Mouse (Mus musculus): ENCODE measurements around the gene Hic2. TPM values are rescaled to one million over a fixed set of nuclear protein-coding genes. Genes with fewer than 3 reads are reported as not detected.
"Not testable (repeated sequence)": the region's sequence is repeated elsewhere in the genome, so short reads cannot be mapped to it uniquely, and the experiment has no call there.

The Hic2 gene
- total and polyA plus RNA-seq, 2 experiments from 2014 or later = 4.3 to 14.9 TPM

DNA sequence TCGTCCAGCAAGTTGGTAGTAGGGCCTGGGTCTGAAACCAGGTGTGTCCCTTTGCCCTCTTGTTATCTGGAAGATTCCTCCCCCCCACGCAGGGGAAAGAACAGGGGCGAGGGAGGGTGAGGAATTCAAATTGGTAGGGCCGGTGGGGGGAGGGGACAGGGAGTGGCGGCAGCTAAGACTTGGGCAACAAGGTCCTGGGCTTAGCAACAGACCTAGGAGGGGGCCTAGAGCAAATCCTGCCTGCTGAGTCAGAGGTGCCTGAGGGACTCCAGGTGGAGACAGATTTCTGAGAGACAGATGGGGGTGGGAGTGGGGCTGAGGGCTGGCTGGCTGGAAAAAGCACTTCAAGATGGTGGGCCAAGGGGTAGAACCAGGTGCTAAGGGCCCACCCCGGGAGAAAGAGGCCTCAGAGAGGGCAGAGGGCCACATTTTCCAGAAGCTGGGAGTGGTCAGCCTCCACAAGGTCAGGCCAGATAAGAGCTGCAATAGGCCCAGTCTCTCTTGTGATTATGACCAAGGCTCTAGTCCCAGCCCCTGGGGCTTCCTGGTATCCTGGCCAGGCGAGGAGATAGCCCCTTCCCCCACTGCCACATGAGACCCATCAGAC lies 13.1 kb upstream of the Hic2 start:
- H3K4me2 ChIP-seq (ENCODE audit: low read depth) = no peak overlapping the region
- H3K9me3 ChIP-seq (ENCODE audit: low read length) = no peaks in the 10 kb centered on the region
- H3K4me3 ChIP-seq (ENCODE audit: low read depth, low read length) = no peak overlapping the region
- no peak overlapping the region for H3K27ac ChIP-seq (ENCODE audit: low read depth, low read length)
- no peak for ATAC-seq
- WGBS = 48% methylated on average over 7 of the region's 7 CpGs
- H3K27me3 ChIP-seq (ENCODE audit: insufficient read depth, low read length) = no peaks in the 10 kb centered on the region
- TF ChIP-seq CTCF (IDR thresholded peaks at IDR 0.05; ENCODE audit: low read depth) = no peak
- no peaks in the 10 kb centered on the region for H3K4me1 ChIP-seq (ENCODE audit: insufficient read depth)
- DNase-seq = no peak
- H3K9ac ChIP-seq = no peak overlapping the region
- H3K36me3 ChIP-seq (ENCODE audit: insufficient read depth) = no peaks in the 10 kb centered on the region

DNA sequence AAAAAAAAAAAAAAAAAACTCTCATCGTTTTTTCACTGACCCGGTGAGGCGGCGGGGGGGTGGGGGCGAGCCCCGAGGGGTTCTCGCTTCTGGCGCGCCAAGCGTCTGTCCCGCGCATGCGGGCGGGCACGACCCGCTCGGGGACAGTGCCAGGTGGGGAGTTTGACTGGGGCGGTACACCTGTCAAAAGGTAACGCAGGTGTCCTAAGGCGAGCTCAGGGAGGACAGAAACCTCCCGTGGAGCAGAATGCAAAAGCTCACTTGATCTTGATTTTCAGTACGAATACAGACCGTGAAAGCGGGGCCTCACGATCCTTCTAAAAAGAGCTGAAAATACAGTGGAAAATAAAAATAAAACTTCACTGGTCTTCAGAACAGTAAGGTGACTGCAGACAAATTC lies 11.2 kb upstream of the Hic2 start:
- no peak overlapping the region for H3K27ac ChIP-seq (ENCODE audit: low read depth, low read length)
- ATAC-seq (peak; percentile 100), DNase-seq (peak; percentile 84)
- H3K4me3 ChIP-seq (ENCODE audit: low read depth, low read length) = no peak overlapping the region
- H3K9me3 ChIP-seq (ENCODE audit: low read length) = no peaks in the 10 kb centered on the region
- 48% methylated on average over 25 of the region's 25 CpGs for WGBS
- no peak overlapping the region for H3K9ac ChIP-seq
- H3K36me3 ChIP-seq (ENCODE audit: insufficient read depth) = no peaks in the 10 kb centered on the region
- H3K4me1 ChIP-seq (ENCODE audit: insufficient read depth) = no peaks in the 10 kb centered on the region
- TF ChIP-seq CTCF (IDR thresholded peaks at IDR 0.05; ENCODE audit: low read depth) = no peak
- H3K4me2 ChIP-seq (ENCODE audit: low read depth) = no peak overlapping the region
- H3K27me3 ChIP-seq (ENCODE audit: insufficient read depth, low read length) = no peaks in the 10 kb centered on the region

DNA sequence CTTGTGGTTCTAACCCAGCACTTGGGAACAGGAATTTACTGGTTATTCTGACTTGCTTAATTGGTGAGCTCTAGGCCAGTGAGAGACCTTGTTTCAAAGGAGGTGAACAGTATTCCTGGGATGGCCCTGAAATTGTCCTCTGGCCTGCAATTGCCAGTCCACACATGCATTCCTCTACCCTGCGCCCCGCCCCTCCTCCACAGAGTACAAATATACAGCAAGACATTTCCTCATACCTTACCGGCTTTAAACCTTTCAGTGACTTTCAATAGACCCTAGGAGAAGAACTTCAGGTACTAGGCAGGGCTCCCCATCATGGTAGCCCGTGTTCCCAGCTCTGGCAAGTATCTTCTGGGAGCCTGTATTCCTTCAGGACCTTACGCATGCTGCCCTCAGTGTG lies 7.8 kb upstream of the Hic2 start:
- TF ChIP-seq CTCF (IDR thresholded peaks at IDR 0.05; ENCODE audit: low read depth) = no peak
- Histone ChIP-seq H3K9ac (no peak overlapping the region), H3K4me3 (ENCODE audit: low read depth, low read length) (no peak overlapping the region), H3K36me3 (ENCODE audit: insufficient read depth) (no peaks in the 10 kb centered on the region), H3K9me3 (ENCODE audit: low read length) (no peaks in the 10 kb centered on the region), H3K4me1 (ENCODE audit: insufficient read depth) (no peaks in the 10 kb centered on the region), H3K27ac (ENCODE audit: low read depth, low read length) (no peak overlapping the region), H3K27me3 (ENCODE audit: insufficient read depth, low read length) (no peaks in the 10 kb centered on the region), H3K4me2 (ENCODE audit: low read depth) (no peak overlapping the region)
- DNase-seq (no peak), ATAC-seq (no peak)
- WGBS = 91% methylated on average over 5 of the region's 5 CpGs

DNA sequence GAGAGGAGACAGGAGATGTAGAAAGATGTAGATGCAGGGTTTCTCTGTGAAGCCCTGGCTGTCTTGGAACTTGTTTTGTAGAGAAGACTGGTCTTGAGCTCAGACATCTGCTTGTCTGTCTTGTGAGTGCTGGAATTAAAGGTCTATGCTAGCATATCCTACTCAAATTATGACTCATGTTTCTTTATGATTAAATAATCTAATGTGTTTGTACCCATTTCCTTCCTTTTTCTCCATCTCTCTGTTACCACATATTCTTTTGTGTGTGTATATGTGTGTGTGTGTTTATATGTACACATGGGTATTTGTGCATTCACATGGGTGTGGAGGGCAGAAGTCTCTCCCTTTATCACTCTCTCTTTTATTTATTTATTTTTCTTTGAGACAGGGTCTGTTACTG lies 6.9 kb upstream of the Hic2 start:
- Histone ChIP-seq H3K4me3 (ENCODE audit: low read depth, low read length) (no peak overlapping the region), H3K4me1 (ENCODE audit: insufficient read depth) (no peaks in the 10 kb centered on the region), H3K4me2 (ENCODE audit: low read depth) (no peak overlapping the region), H3K36me3 (ENCODE audit: insufficient read depth) (no peaks in the 10 kb centered on the region), H3K27me3 (ENCODE audit: insufficient read depth, low read length) (no peaks in the 10 kb centered on the region), H3K9ac (no peak overlapping the region), H3K27ac (ENCODE audit: low read depth, low read length) (no peak overlapping the region), H3K9me3 (ENCODE audit: low read length) (no peaks in the 10 kb centered on the region)
- no peak for ATAC-seq
- no peak for DNase-seq
- no peak for TF ChIP-seq CTCF (IDR thresholded peaks at IDR 0.05; ENCODE audit: low read depth)

DNA sequence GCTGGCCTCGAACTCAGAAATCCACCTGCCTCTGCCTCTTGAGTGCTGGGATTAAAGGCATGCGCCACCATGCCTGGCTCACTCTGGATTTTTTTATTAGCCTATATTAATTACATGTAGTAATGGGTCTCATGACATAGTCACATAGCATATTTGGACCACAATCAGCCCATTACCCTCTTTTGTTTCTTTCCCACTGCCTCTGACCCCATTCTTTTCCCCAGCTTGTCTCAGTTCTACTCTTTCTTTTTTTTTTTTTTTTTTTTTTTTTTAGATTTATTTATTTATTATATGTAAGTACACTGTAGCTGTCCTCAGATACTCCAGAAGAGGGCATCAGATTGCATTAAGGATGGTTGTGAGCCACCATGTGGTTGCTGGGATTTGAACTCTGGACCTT lies 1.8 kb upstream of the Hic2 start:
- H3K4me2 ChIP-seq (ENCODE audit: low read depth); DNase-seq; H3K9ac ChIP-seq; H3K9me3 ChIP-seq (ENCODE audit: low read length); ATAC-seq; H3K4me3 ChIP-seq (ENCODE audit: low read depth, low read length); H3K27ac ChIP-seq (ENCODE audit: low read depth, low read length); H3K27me3 ChIP-seq (ENCODE audit: insufficient read depth, low read length); H3K36me3 ChIP-seq (ENCODE audit: insufficient read depth): not testable (repeated sequence)
- peaks cover 13% of the 10 kb centered on the region for H3K4me1 ChIP-seq (ENCODE audit: insufficient read depth)
- WGBS = 94% methylated on average over 2 of the region's 2 CpGs

DNA sequence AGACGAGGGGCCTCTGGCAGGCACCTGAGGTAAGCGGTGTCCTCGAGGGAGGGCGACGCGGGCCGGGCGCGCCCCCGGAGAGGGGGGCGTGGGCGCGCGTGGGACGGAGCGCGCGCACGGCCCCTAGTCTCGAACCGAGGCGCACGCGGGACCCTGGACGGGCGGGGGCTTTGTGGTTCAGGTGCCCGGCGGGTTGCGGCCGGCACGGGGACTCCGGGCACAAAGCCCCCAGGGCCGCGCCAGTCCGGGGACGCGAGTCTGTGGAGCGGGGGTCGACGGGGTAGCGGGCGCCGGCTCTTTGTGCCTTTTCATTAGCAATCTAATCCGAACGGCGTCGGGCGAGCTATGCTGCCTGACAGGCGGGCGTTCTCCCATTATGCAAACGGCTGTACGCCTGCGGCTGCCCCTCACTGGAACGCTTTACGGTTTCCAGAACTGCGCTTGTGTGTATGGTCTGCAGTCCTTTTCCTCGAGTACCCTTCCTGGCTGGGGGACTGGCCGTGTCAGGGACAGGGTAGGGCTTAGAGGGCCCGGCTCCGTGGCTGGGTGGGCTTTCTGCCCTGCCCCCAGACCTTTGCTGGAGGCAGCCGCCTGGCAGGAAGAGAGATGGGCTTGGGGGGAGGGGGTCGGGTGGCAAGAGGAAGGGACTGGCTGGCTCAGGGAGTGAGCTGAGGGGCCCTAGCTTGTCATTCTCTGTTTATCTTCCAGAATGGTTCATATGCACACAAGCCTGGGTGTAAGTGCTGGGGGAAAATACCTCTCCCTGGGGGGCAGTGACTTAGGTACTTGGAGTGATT lies 528 bp downstream of the Hic2 start:
- Histone ChIP-seq H3K27ac (ENCODE audit: low read depth, low read length) (peak overlapping the region; percentile 95), H3K27me3 (ENCODE audit: insufficient read depth, low read length) (no peaks in the 10 kb centered on the region), H3K9me3 (ENCODE audit: low read length) (no peaks in the 10 kb centered on the region), H3K4me3 (ENCODE audit: low read depth, low read length) (peak overlapping the region; percentile 96), H3K36me3 (ENCODE audit: insufficient read depth) (no peaks in the 10 kb centered on the region), H3K9ac (peak overlapping the region; percentile 95), H3K4me1 (ENCODE audit: insufficient read depth) (peaks cover 13% of the 10 kb centered on the region), H3K4me2 (ENCODE audit: low read depth) (peak overlapping the region; percentile 84)
- under 1% methylated on average over 56 of the region's 62 CpGs for WGBS
- no peak for TF ChIP-seq CTCF (IDR thresholded peaks at IDR 0.05; ENCODE audit: low read depth)
- peak; percentile 79 for DNase-seq
- peak; percentile 79 for ATAC-seq

DNA sequence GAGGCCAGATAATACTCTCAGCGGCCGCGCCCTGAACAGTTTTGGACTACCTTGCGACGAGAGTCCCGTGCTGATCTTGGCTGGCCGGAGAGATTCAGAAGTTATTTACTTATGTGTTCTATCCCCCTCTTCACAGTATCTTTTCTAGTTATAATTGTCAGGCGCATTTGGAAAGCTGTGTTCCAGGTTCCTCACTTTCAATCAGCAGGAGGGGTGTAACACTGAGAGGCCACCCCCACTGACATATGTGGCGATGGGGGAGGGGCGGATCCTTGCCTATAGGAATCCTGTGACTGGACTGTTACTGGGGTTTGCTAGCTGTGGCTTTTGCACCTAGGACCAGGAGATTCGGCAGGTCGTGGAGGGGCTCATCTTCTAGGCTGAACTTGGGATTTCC lies 1.1 kb downstream of the Hic2 start:
- H3K27ac ChIP-seq (ENCODE audit: low read depth, low read length) = peak overlapping the region; percentile 95
- H3K9ac ChIP-seq = peak overlapping the region; percentile 95
- no peaks in the 10 kb centered on the region for H3K27me3 ChIP-seq (ENCODE audit: insufficient read depth, low read length)
- TF ChIP-seq CTCF (IDR thresholded peaks at IDR 0.05; ENCODE audit: low read depth) = no peak
- peak; percentile 41 for DNase-seq
- peak overlapping the region; percentile 84 for H3K4me2 ChIP-seq (ENCODE audit: low read depth)
- no peaks in the 10 kb centered on the region for H3K36me3 ChIP-seq (ENCODE audit: insufficient read depth)
- peaks cover 13% of the 10 kb centered on the region for H3K4me1 ChIP-seq (ENCODE audit: insufficient read depth)
- peak overlapping the region; percentile 96 for H3K4me3 ChIP-seq (ENCODE audit: low read depth, low read length)
- 2% methylated on average over 12 of the region's 12 CpGs for WGBS
- no peaks in the 10 kb centered on the region for H3K9me3 ChIP-seq (ENCODE audit: low read length)
- ATAC-seq = no peak

Data from forebrain, postnatal 0 days (tissue).